Mouse (Mus musculus) lung, postnatal 0 days (tissue): ENCODE results near the gene Casc4. TPM values are rescaled to one million over a fixed set of nuclear protein-coding genes. Genes with fewer than 3 reads are reported as not detected.
A peak's percentile ranks its signal among the peaks of the same experiment; 100 is the strongest.

Experiments used
- ATAC-seq: fragments of 200-750 bp; cut with Nextera tagmentation; 2 replicates; pipeline ENCODE4 v1.8.0; 2017; ENCODE audit warnings: moderate library complexity
- DNase-seq: peaks from one replicate; pipeline ENCODE4 v3.0.0-alpha.2; 2016; ENCODE audit warnings: low spot score
- H3K27ac ChIP-seq: fragments of 300-500 bp; sonication (generic); 2 replicates; pipeline ENCODE4 v1.5.1; 2014; ENCODE audit warnings: antibody characterized with exemption, mild to moderate bottlenecking, low read length, mixed read lengths
- H3K27me3 ChIP-seq: fragments of 300-500 bp; sonication (generic); replicated peaks from 2 replicates; pipeline ENCODE4 v1.6.1; 2014; ENCODE audit warnings: low read length, mixed read lengths; ENCODE audit not compliant: insufficient read depth
- H3K36me3 ChIP-seq: fragments of 300-500 bp; sonication (generic); 2 replicates; pipeline ENCODE4 v1.6.1; 2014; ENCODE audit warnings: low read length, mixed read lengths; ENCODE audit not compliant: insufficient read depth
- H3K4me1 ChIP-seq: fragments of 300-500 bp; sonication (generic); 2 replicates; pipeline ENCODE4 v1.6.1; 2014; ENCODE audit warnings: antibody characterized with exemption, low read depth, low read length, mixed read lengths; ENCODE audit not compliant: insufficient read depth
- H3K4me2 ChIP-seq: fragments of 300-500 bp; sonication (generic); replicated peaks from 2 replicates; pipeline ENCODE4 v1.6.1; 2014; ENCODE audit warnings: low read depth, mild to moderate bottlenecking, low read length, moderate library complexity, mixed read lengths
- H3K4me3 ChIP-seq: fragments of 300-500 bp; sonication (generic); 2 replicates; pipeline ENCODE4 v1.5.1; 2014; ENCODE audit warnings: low read depth, low read length
- H3K9ac ChIP-seq: fragments of 300-500 bp; sonication (generic); replicated peaks from 2 replicates; pipeline ENCODE4 v1.6.1; 2014; ENCODE audit warnings: low read depth, mild to moderate bottlenecking
- H3K9me3 ChIP-seq: fragments of 300-500 bp; sonication (generic); 2 replicates; pipeline ENCODE4 v1.6.1; 2016; ENCODE audit warnings: low read length, mixed read lengths
- CTCF ChIP-seq: IDR thresholded peaks from 2 replicates; pipeline ENCODE4 v1.5.1; 2016; ENCODE audit warnings: antibody characterized with exemption, mild to moderate bottlenecking
- EP300 ChIP-seq: IDR thresholded peaks from 2 replicates; pipeline ENCODE4 v1.6.1; 2016; ENCODE audit warnings: antibody characterized with exemption, mild to moderate bottlenecking, control low read depth
- WGBS: fragments of 180-500 bp; shearing (Covaris S2); extraction: QIAGEN DNeasy Blood & Tissue Kit; methylation state at CpG from one replicate; pipeline ENCODE4 v1.1.7; 2014; 5-methylcytosine and 5-hydroxymethylcytosine counted together
- polyA plus RNA-seq: library from polyadenylated mRNA; unstranded; fragments of >200 nt; fragmentation: Nextera tagmentation; extraction: Ambion mirVana; gene quantifications from 2 replicates; pipeline ENCODE4 v1.2.1, GENCODE M21; 2015

Casc4 gene
- polyA plus RNA-seq, 1 experiment from 2014 or later: 19.7 TPM

GRCm38 (mm10) chr2:121866071-121866601, 634 bp upstream of the Casc4 start:
- H3K9ac ChIP-seq: peak overlapping the region; percentile 56
- no peaks in the 10 kb centered on the region for H3K36me3 ChIP-seq
- WGBS: under 1% methylated on average over 18 of the region's 18 CpGs
- peak overlapping the region; percentile 88 for H3K4me2 ChIP-seq
- ATAC-seq (no peak), DNase-seq (peak; percentile 41)
- H3K27ac ChIP-seq: peak overlapping the region; percentile 74
- no peak for TF ChIP-seq EP300
- no peak for TF ChIP-seq CTCF
- peak overlapping the region; percentile 70 for H3K4me3 ChIP-seq
- no peaks in the 10 kb centered on the region for H3K9me3 ChIP-seq
- H3K27me3 ChIP-seq: no peaks in the 10 kb centered on the region
- no peaks in the 10 kb centered on the region; the same call in none of the 2 replicates for H3K4me1 ChIP-seq

DNA sequence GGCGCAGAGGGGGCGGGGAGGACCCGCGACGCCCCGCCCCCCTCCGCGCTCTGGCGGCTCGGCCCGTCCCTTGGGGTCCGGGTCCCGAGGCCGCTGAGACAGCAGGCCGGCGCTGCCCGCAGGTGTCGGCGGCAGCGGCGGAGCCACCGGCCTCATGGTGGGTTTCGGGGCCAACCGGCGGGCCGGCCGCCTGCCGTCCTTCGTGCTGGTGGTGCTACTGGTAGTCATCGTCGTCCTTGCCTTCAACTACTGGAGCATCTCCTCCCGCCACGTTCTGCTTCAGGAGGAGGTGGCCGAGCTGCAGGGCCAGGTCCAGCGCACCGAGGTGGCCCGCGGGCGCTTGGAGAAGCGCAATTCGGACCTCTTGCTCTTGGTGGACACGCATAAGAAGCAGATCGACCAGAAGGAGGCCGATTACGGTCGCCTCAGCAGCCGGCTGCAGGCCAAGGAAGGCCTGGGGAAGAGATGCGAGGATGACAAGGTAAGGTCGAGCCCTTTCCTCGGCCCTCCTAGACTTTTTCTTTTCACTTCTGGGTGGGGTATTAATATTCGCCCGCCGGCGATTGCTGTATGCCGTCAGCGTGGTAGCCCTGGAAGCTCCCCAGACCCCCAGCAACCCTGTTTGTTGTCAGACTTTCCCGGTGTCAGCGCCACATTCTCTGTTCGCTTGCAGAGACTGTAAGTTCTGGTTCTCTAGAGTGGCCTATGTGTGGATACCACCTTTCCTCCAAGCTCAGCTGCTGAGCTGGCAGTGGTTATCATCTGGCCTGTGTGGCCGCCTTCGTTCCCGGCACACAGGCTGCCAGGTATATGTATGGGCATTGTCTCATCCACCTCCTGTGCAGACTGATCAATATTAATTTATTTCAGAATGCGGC, 520 bp downstream of the Casc4 start:
- Histone ChIP-seq H3K4me2 (peak overlapping the region; percentile 88), H3K4me1 (no peaks in the 10 kb centered on the region; the same call in none of the 2 replicates), H3K9ac (peak overlapping the region; percentile 69), H3K27me3 (no peaks in the 10 kb centered on the region), H3K4me3 (peak overlapping the region; percentile 70), H3K9me3 (no peaks in the 10 kb centered on the region), H3K36me3 (no peaks in the 10 kb centered on the region), H3K27ac (peak overlapping the region; percentile 74)
- peak; percentile 46 for ATAC-seq
- no peak for DNase-seq
- WGBS: 2% methylated on average over 57 of the region's 63 CpGs
- TF ChIP-seq EP300 (no peak), CTCF (no peak; the same call in 1 of the 2 replicates)

DNA sequence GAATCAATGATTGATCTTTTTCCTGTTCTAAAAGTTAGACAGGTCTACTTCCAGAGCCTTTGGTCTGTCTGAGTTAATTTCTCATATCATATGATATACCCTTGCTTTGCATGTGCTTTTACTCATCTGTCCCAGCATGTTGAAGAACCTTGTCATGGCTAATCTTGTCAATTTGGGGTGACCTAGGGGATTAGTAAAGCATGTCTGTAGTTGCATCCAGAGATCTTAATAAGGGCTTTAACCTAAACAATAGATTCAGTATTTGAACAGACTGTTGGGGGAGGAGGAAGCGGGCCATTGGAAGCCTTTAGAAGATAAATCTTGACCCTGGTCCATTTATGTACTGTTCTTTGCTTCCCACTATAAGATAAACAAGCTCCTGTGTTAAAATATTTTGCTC, 12.7 kb downstream of the Casc4 start:
- no peak for DNase-seq
- no peaks in the 10 kb centered on the region for H3K27me3 ChIP-seq
- 76% methylated on average over 1 of the region's 1 CpGs for WGBS
- no peak overlapping the region for H3K4me2 ChIP-seq
- no peak overlapping the region for H3K4me3 ChIP-seq
- no peaks in the 10 kb centered on the region for H3K9me3 ChIP-seq
- H3K4me1 ChIP-seq: no peaks in the 10 kb centered on the region
- ATAC-seq: no peak
- no peak for TF ChIP-seq EP300
- TF ChIP-seq CTCF: no peak
- no peaks in the 10 kb centered on the region for H3K36me3 ChIP-seq
- no peak overlapping the region for H3K9ac ChIP-seq
- H3K27ac ChIP-seq: no peak overlapping the region

GRCm38 (mm10) chr2:121885509-121886106, 18.8 kb downstream of the Casc4 start:
- Histone ChIP-seq H3K9me3 (no peaks in the 10 kb centered on the region), H3K27ac (no peak overlapping the region), H3K36me3 (no peaks in the 10 kb centered on the region), H3K4me3 (no peak overlapping the region), H3K4me1 (no peaks in the 10 kb centered on the region), H3K4me2 (no peak overlapping the region), H3K27me3 (no peaks in the 10 kb centered on the region), H3K9ac (no peak overlapping the region)
- DNase-seq (no peak), ATAC-seq (no peak)
- 60% methylated on average over 1 of the region's 1 CpGs for WGBS
- no peak for TF ChIP-seq CTCF
- TF ChIP-seq EP300: no peak

- no peak overlapping the region for H3K4me2 ChIP-seq
- no peaks in the 10 kb centered on the region for H3K36me3 ChIP-seq
- no peak overlapping the region for H3K4me3 ChIP-seq
- WGBS: 100% methylated on average over 1 of the region's 1 CpGs
- no peaks in the 10 kb centered on the region for H3K9me3 ChIP-seq
- DNase-seq: no peak
- no peak overlapping the region for H3K9ac ChIP-seq
- no peak for ATAC-seq
- H3K27ac ChIP-seq: no peak overlapping the region
- TF ChIP-seq CTCF: no peak
- no peak for TF ChIP-seq EP300
- no peaks in the 10 kb centered on the region for H3K27me3 ChIP-seq
- H3K4me1 ChIP-seq: no peaks in the 10 kb centered on the region
These were observed 19.6 kb downstream of the Casc4 start for GRCm38 (mm10) chr2:121886406-121886805.

- H3K4me1 ChIP-seq: no peaks in the 10 kb centered on the region
- H3K27ac ChIP-seq: no peak overlapping the region
- no peak for ATAC-seq
- no peaks in the 10 kb centered on the region for H3K27me3 ChIP-seq
- H3K9me3 ChIP-seq: no peaks in the 10 kb centered on the region
- TF ChIP-seq EP300 (no peak), CTCF (no peak)
- H3K4me2 ChIP-seq: no peak overlapping the region
- no peak for DNase-seq
- WGBS: 73% methylated on average over 3 of the region's 3 CpGs
- no peak overlapping the region for H3K4me3 ChIP-seq
- H3K9ac ChIP-seq: no peak overlapping the region
- H3K36me3 ChIP-seq: no peaks in the 10 kb centered on the region
These were observed 22.1 kb downstream of the Casc4 start for GRCm38 (mm10) chr2:121888720-121889497.
